Mouse (Mus musculus): ENCODE measurements around the gene Scnm1. TPM values are rescaled to one million over a fixed set of nuclear protein-coding genes. Genes with fewer than 3 reads are reported as not detected.

Gene Scnm1
- total and polyA plus RNA-seq, 3 experiments = 50.5 to 59.2 (median 53.1) TPM

GRCm38 (mm10) chr3:95100854-95101253, 33.0 kb downstream of the Scnm1 start:
- TF ChIP-seq BHLHE40 (IDR thresholded peaks at IDR 0.05; ENCODE audit: low read depth, low read length) (no peak), CHD2 (IDR thresholded peaks at IDR 0.05; ENCODE audit: low read length) (no peak), RCOR1 (conservative IDR thresholded peaks at IDR 0.05; ENCODE audit: low read depth, low read length) (no peak), USF2 (conservative IDR thresholded peaks at IDR 0.05; ENCODE audit: low read depth, low read length) (no peak), MAX (IDR thresholded peaks at IDR 0.05; ENCODE audit: low read length) (no peak), TCF12 (IDR thresholded peaks at IDR 0.05; ENCODE audit: low read depth, low read length) (no peak), CTCF (conservative IDR thresholded peaks at IDR 0.05 in 1 of 2, IDR thresholded peaks at IDR 0.05 in 1 of 2; ENCODE audit: low read depth in 2 of 2, low read length in 2 of 2) (no peak), MAZ (IDR thresholded peaks at IDR 0.05; ENCODE audit: low read depth, low read length) (no peak), ZKSCAN1 (IDR thresholded peaks at IDR 0.05; ENCODE audit: borderline replicate concordance, low read depth, low read length) (no peak), POLR2A (IDR thresholded peaks at IDR 0.05; ENCODE audit: low read depth, low read length) (no peak), PAX5 (IDR thresholded peaks at IDR 0.05; ENCODE audit: low read length) (no peak), SIN3A (IDR thresholded peaks at IDR 0.05; ENCODE audit: low read length) (no peak), GABPA (IDR thresholded peaks at IDR 0.05; ENCODE audit: insufficient replicate concordance, low read depth, low read length) (no peak), HCFC1 (IDR thresholded peaks at IDR 0.05; ENCODE audit: low read depth, low read length) (no peak), MYC (IDR thresholded peaks at IDR 0.05; ENCODE audit: low read depth, low read length) (no peak), KAT2A (IDR thresholded peaks at IDR 0.05; ENCODE audit: insufficient replicate concordance, low read length) (no peak), USF1 (IDR thresholded peaks at IDR 0.05; ENCODE audit: low read depth, low read length) (no peak), ZNF384 (IDR thresholded peaks at IDR 0.05; ENCODE audit: low read depth, low read length) (no peak)
- H3K27me3 ChIP-seq (replicated peaks) = no peaks in the 10 kb centered on the region
- peaks cover 66% of the 10 kb centered on the region for H3K79me2 ChIP-seq (replicated peaks; ENCODE audit: control insufficient read depth, extremely low read depth, insufficient read depth, poor library complexity, severe bottlenecking)
- H3K9me3 ChIP-seq (replicated peaks; ENCODE audit: low read length) = no peaks in the 10 kb centered on the region
- in situ Hi-C loops (cut with MboI; ENCODE audit: low pct_ligation_motif_present, low pct_unique_long_range_greater_than_20kb, low sequenced_read_pairs) = no loop called here
- no peak overlapping the region for H3K9ac ChIP-seq (ENCODE audit: insufficient read depth, low read depth)
- H3K4me3 ChIP-seq (replicated peaks in 1 of 3; ENCODE audit: low read depth in 2 of 3, low read length in 2 of 3, poor library complexity in 1 of 3) = no peak overlapping the region
- no peak overlapping the region for H3K4me2 ChIP-seq (ENCODE audit: insufficient read depth, low read depth, poor library complexity, severe bottlenecking)
- peaks cover 4 to 63% of the 10 kb centered on the region in 2 experiments for H3K36me3 ChIP-seq (replicated peaks in 1 of 2; ENCODE audit: control insufficient read depth in 1 of 2, insufficient read depth in 1 of 2, low read length in 1 of 2)
- dilution Hi-C loops (cut with MboI; ENCODE audit: extremely low pct_ligation_motif_present, extremely low pct_unique_long_range_greater_than_20kb, low sequenced_read_pairs) = no loop called here
- H3K4me1 ChIP-seq (ENCODE audit: control insufficient read depth in 1 of 2, insufficient read depth in 2 of 2) = peaks cover 3 to 23% of the 10 kb centered on the region in 2 experiments; a peak in 3 of 4 replicates
- H3K27ac ChIP-seq (ENCODE audit: insufficient read depth, low read depth) = no peak overlapping the region
- DNase-seq (ENCODE audit: extremely low read depth) = no peak

GRCm38 (mm10) chr3:95088071-95088470, 45.7 kb downstream of the Scnm1 start:
- DNase-seq (ENCODE audit: extremely low read depth) = no peak
- no peak overlapping the region for H3K4me2 ChIP-seq (ENCODE audit: insufficient read depth, low read depth, poor library complexity, severe bottlenecking)
- no peaks in the 10 kb centered on the region for H3K4me1 ChIP-seq (ENCODE audit: control insufficient read depth in 1 of 2, insufficient read depth in 2 of 2)
- no peaks in the 10 kb centered on the region for H3K27me3 ChIP-seq (replicated peaks)
- dilution Hi-C loops (cut with MboI; ENCODE audit: extremely low pct_ligation_motif_present, extremely low pct_unique_long_range_greater_than_20kb, low sequenced_read_pairs) = no loop called here
- H3K36me3 ChIP-seq (replicated peaks in 1 of 2; ENCODE audit: control insufficient read depth in 1 of 2, insufficient read depth in 1 of 2, low read length in 1 of 2) = peaks cover 0 to 47% of the 10 kb centered on the region in 2 experiments
- TF ChIP-seq NRF1 (IDR thresholded peaks at IDR 0.05; ENCODE audit: low read depth, low read length) = no peak
- TF ChIP-seq POLR2A (IDR thresholded peaks at IDR 0.05; ENCODE audit: low read depth, low read length) = no peak
- TF ChIP-seq ZNF384 (IDR thresholded peaks at IDR 0.05; ENCODE audit: low read depth, low read length) = no peak
- no peak for TF ChIP-seq UBTF (IDR thresholded peaks at IDR 0.05; ENCODE audit: low read depth, low read length)
- TF ChIP-seq CTCF (conservative IDR thresholded peaks at IDR 0.05 in 1 of 2, IDR thresholded peaks at IDR 0.05 in 1 of 2; ENCODE audit: low read depth in 2 of 2, low read length in 2 of 2) = no peak
- no peak for TF ChIP-seq NELFE (IDR thresholded peaks at IDR 0.05; ENCODE audit: low read depth, low read length)
- no peak for TF ChIP-seq PAX5 (IDR thresholded peaks at IDR 0.05; ENCODE audit: low read length)
- no peak for TF ChIP-seq JUN (IDR thresholded peaks at IDR 0.05; ENCODE audit: insufficient read depth, low read depth, low read length)
- TF ChIP-seq HCFC1 (IDR thresholded peaks at IDR 0.05; ENCODE audit: low read depth, low read length) = no peak
- no peak for TF ChIP-seq ZMIZ1 (IDR thresholded peaks at IDR 0.05; ENCODE audit: low read depth, low read length)
- no peak for TF ChIP-seq ZC3H11A (IDR thresholded peaks at IDR 0.05; ENCODE audit: low read depth, low read length)
- no peak for TF ChIP-seq EP300 (IDR thresholded peaks at IDR 0.05; ENCODE audit: low read length)
- no peak for TF ChIP-seq GABPA (IDR thresholded peaks at IDR 0.05; ENCODE audit: insufficient replicate concordance, low read depth, low read length)
- no peak for TF ChIP-seq MAFK (IDR thresholded peaks at IDR 0.05; ENCODE audit: insufficient replicate concordance, low read length)
- TF ChIP-seq E2F4 (IDR thresholded peaks at IDR 0.05; ENCODE audit: insufficient replicate concordance, low read depth, low read length) = no peak
- no peak for TF ChIP-seq MAZ (IDR thresholded peaks at IDR 0.05; ENCODE audit: low read depth, low read length)
- TF ChIP-seq SMC3 (IDR thresholded peaks at IDR 0.05; ENCODE audit: low read depth, low read length) = no peak
- H3K9ac ChIP-seq (ENCODE audit: insufficient read depth, low read depth) = no peak overlapping the region
- H3K4me3 ChIP-seq (replicated peaks in 1 of 3; ENCODE audit: low read depth in 2 of 3, low read length in 2 of 3, poor library complexity in 1 of 3) = no peak overlapping the region
- in situ Hi-C loops (cut with MboI; ENCODE audit: low pct_ligation_motif_present, low pct_unique_long_range_greater_than_20kb, low sequenced_read_pairs) = no loop called here
- H3K27ac ChIP-seq (ENCODE audit: insufficient read depth, low read depth) = no peak overlapping the region
- no peaks in the 10 kb centered on the region for H3K9me3 ChIP-seq (replicated peaks; ENCODE audit: low read length)
- peaks cover 6% of the 10 kb centered on the region for H3K79me2 ChIP-seq (replicated peaks; ENCODE audit: control insufficient read depth, extremely low read depth, insufficient read depth, poor library complexity, severe bottlenecking)

All from CH12.LX (cell line).